Mouse (Mus musculus) embryonic facial prominence, embryonic 14.5 days (tissue): ENCODE results near the gene Dsp. TPM values are rescaled to one million over a fixed set of nuclear protein-coding genes. Genes with fewer than 3 reads are reported as not detected.

ENCODE experiments used
- ATAC-seq: fragments of 200-750 bp; cut with Nextera tagmentation; 2 replicates; pipeline ENCODE4 v1.8.0; 2017; ENCODE audit warnings: low read depth, moderate number of reproducible peaks, moderate TSS enrichment
- DNase-seq: peaks from one replicate; pipeline ENCODE4 v3.0.0-alpha.2; 2015; ENCODE audit warnings: low spot score
- H3K27ac ChIP-seq: fragments of 300-500 bp; sonication (generic); replicated peaks from 2 replicates; pipeline ENCODE4 v1.5.1; 2014; ENCODE audit warnings: low read depth, mild to moderate bottlenecking, low read length, moderate library complexity
- H3K27me3 ChIP-seq: fragments of 300-500 bp; sonication (generic); replicated peaks from 2 replicates; pipeline ENCODE4 v1.6.1; 2014; ENCODE audit warnings: low read length; ENCODE audit not compliant: control insufficient read depth, insufficient read depth
- H3K36me3 ChIP-seq: fragments of 300-500 bp; sonication (generic); 2 replicates; pipeline ENCODE4 v1.6.1; 2014; ENCODE audit warnings: low read length, mixed read lengths; ENCODE audit not compliant: control insufficient read depth, insufficient read depth
- H3K4me1 ChIP-seq: fragments of 300-500 bp; sonication (generic); 2 replicates; pipeline ENCODE4 v1.6.1; 2014; ENCODE audit warnings: antibody characterized with exemption, low read length; ENCODE audit not compliant: control insufficient read depth, insufficient read depth
- H3K4me2 ChIP-seq: fragments of 300-500 bp; sonication (generic); 2 replicates; pipeline ENCODE4 v1.6.1; 2014; ENCODE audit warnings: low read depth, mild to moderate bottlenecking, low read length, moderate library complexity, mixed read lengths
- H3K4me3 ChIP-seq: fragments of 300-500 bp; sonication (generic); 2 replicates; pipeline ENCODE4 v1.5.1; 2014; ENCODE audit warnings: low read depth, mild to moderate bottlenecking, low read length
- H3K9ac ChIP-seq: fragments of 300-500 bp; sonication (generic); 2 replicates; pipeline ENCODE4 v1.6.1; 2014; ENCODE audit warnings: low read depth, mild to moderate bottlenecking, low read length, moderate library complexity, mixed read lengths
- H3K9me3 ChIP-seq: fragments of 300-500 bp; sonication (generic); 2 replicates; pipeline ENCODE4 v1.6.1; 2016; ENCODE audit warnings: low read length; ENCODE audit not compliant: control insufficient read depth
- WGBS: fragments of 180-500 bp; shearing (Covaris S2); extraction: QIAGEN DNeasy Blood & Tissue Kit; methylation state at CpG from one replicate; pipeline ENCODE4 v1.1.7; 2014; 5-methylcytosine and 5-hydroxymethylcytosine counted together
- polyA plus RNA-seq: library from polyadenylated mRNA; unstranded; fragments of >200 nt; fragmentation: Nextera tagmentation; extraction: Ambion mirVana; gene quantifications from 2 replicates; pipeline ENCODE4 v1.2.1, GENCODE M21; 2014

Gene Dsp
- polyA plus RNA-seq, 1 experiment from 2014 or later: 32.9 TPM

GRCm38 (mm10) chr13:38130116-38130515 is 21.0 kb upstream of the Dsp start:
- H3K36me3 ChIP-seq: no peaks in the 10 kb centered on the region
- H3K4me1 ChIP-seq: no peaks in the 10 kb centered on the region
- no peak overlapping the region for H3K4me3 ChIP-seq
- H3K27me3 ChIP-seq: no peaks in the 10 kb centered on the region
- no peaks in the 10 kb centered on the region for H3K9me3 ChIP-seq
- no peak overlapping the region for H3K27ac ChIP-seq
- no peak for DNase-seq
- H3K9ac ChIP-seq: no peak overlapping the region
- no peak overlapping the region for H3K4me2 ChIP-seq
- ATAC-seq: no peak
- 84% methylated on average over 9 of the region's 9 CpGs for WGBS

GRCm38 (mm10) chr13:38133016-38133528 is 18.0 kb upstream of the Dsp start:
- Histone ChIP-seq H3K9ac (no peak overlapping the region), H3K27me3 (no peaks in the 10 kb centered on the region), H3K9me3 (no peaks in the 10 kb centered on the region), H3K4me1 (no peaks in the 10 kb centered on the region), H3K4me3 (no peak overlapping the region), H3K36me3 (no peaks in the 10 kb centered on the region), H3K27ac (no peak overlapping the region), H3K4me2 (no peak overlapping the region)
- ATAC-seq (no peak), DNase-seq (no peak)
- WGBS: 52% methylated on average over 7 of the region's 7 CpGs

- Histone ChIP-seq H3K36me3 (no peaks in the 10 kb centered on the region), H3K4me1 (no peaks in the 10 kb centered on the region), H3K9me3 (no peaks in the 10 kb centered on the region), H3K9ac (no peak overlapping the region), H3K4me3 (no peak overlapping the region), H3K27ac (no peak overlapping the region), H3K4me2 (no peak overlapping the region), H3K27me3 (no peaks in the 10 kb centered on the region)
- no peak for DNase-seq
- WGBS: 44% methylated on average over 1 of the region's 1 CpGs
- no peak for ATAC-seq
These were observed 10.6 kb upstream of the Dsp start for GRCm38 (mm10) chr13:38140521-38140920.

GRCm38 (mm10) chr13:38144962-38145713 is 6.0 kb upstream of the Dsp start:
- Histone ChIP-seq H3K4me1 (no peaks in the 10 kb centered on the region), H3K27me3 (peaks cover 8% of the 10 kb centered on the region), H3K36me3 (no peaks in the 10 kb centered on the region), H3K4me2 (peak overlapping the region; percentile 49), H3K9me3 (no peaks in the 10 kb centered on the region), H3K9ac (peak overlapping the region; percentile 36; the same call in 1 of the 2 replicates), H3K27ac (peak overlapping the region; percentile 59), H3K4me3 (peak overlapping the region; percentile 24)
- WGBS: 7% methylated on average over 20 of the region's 20 CpGs
- ATAC-seq (peak; percentile 81), DNase-seq (peak; percentile 89)

GRCm38 (mm10) chr13:38148348-38148747 is 2.7 kb upstream of the Dsp start:
- DNase-seq (no peak), ATAC-seq (no peak)
- no peak overlapping the region for H3K4me3 ChIP-seq
- H3K27me3 ChIP-seq: peaks cover 39% of the 10 kb centered on the region
- H3K9me3 ChIP-seq: no peaks in the 10 kb centered on the region
- no peak overlapping the region for H3K9ac ChIP-seq
- H3K4me2 ChIP-seq: no peak overlapping the region
- H3K4me1 ChIP-seq: peaks cover 19% of the 10 kb centered on the region
- H3K36me3 ChIP-seq: no peaks in the 10 kb centered on the region
- 49% methylated on average over 3 of the region's 3 CpGs for WGBS
- no peak overlapping the region for H3K27ac ChIP-seq

- 0% methylated on average over 39 of the region's 49 CpGs for WGBS
- ATAC-seq (peak; percentile 24; the same call in 1 of the 2 replicates), DNase-seq (no peak)
- Histone ChIP-seq H3K27me3 (peaks cover 46% of the 10 kb centered on the region), H3K4me1 (peaks cover 19% of the 10 kb centered on the region), H3K36me3 (no peaks in the 10 kb centered on the region), H3K4me3 (peak overlapping the region; percentile 52), H3K4me2 (peak overlapping the region; percentile 88), H3K9me3 (no peaks in the 10 kb centered on the region), H3K27ac (peak overlapping the region; percentile 67), H3K9ac (peak overlapping the region; percentile 70)
These were observed 756 bp downstream of the Dsp start for GRCm38 (mm10) chr13:38151671-38152428.

GRCm38 (mm10) chr13:38152429-38153035 is 1.4 kb downstream of the Dsp start:
- Histone ChIP-seq H3K4me2 (peak overlapping the region; percentile 88), H3K27ac (peak overlapping the region; percentile 67; the same call in 1 of the 2 replicates), H3K9ac (peak overlapping the region; percentile 70), H3K27me3 (peaks cover 46% of the 10 kb centered on the region), H3K4me1 (peaks cover 19% of the 10 kb centered on the region), H3K4me3 (peak overlapping the region; percentile 52), H3K9me3 (no peaks in the 10 kb centered on the region), H3K36me3 (no peaks in the 10 kb centered on the region)
- WGBS: under 1% methylated on average over 31 of the region's 31 CpGs
- DNase-seq (peak; percentile 83), ATAC-seq (peak; percentile 69)

- H3K4me2 ChIP-seq: no peak overlapping the region
- peaks cover 19% of the 10 kb centered on the region for H3K4me1 ChIP-seq
- DNase-seq (no peak), ATAC-seq (no peak)
- no peaks in the 10 kb centered on the region for H3K36me3 ChIP-seq
- 12% methylated on average over 2 of the region's 2 CpGs for WGBS
- H3K9ac ChIP-seq: no peak overlapping the region
- H3K27me3 ChIP-seq: peaks cover 34% of the 10 kb centered on the region
- no peak overlapping the region for H3K4me3 ChIP-seq
- H3K9me3 ChIP-seq: no peaks in the 10 kb centered on the region
- no peak overlapping the region for H3K27ac ChIP-seq
These were observed 4.4 kb downstream of the Dsp start for GRCm38 (mm10) chr13:38155523-38155922.
